Mouse (Mus musculus) layer of hippocampus, postnatal 14 days (tissue): ENCODE results near the gene Mrpl45. TPM values are rescaled to one million over a fixed set of nuclear protein-coding genes. Genes with fewer than 3 reads are reported as not detected.
A peak's percentile ranks its signal among the peaks of the same experiment; 100 is the strongest.
"Not testable (repeated sequence)": the region's sequence is repeated elsewhere in the genome, so short reads cannot be mapped to it uniquely, and the experiment has no call there.

ENCODE experiments used
- DNase-seq, 2 experiments: peaks; one replicate each; pipeline ENCODE4 v3.0.0; 2021 to 2022; ENCODE audit warnings: low spot score in 2 of 2, mixed read lengths in 1 of 2
- total RNA-seq, 2 experiments: library from RNA; stranded (reverse); gene quantifications; 2 replicates each; pipeline ENCODE4 v1.2.3; 2021

Mrpl45 gene
- total RNA-seq, 2 experiments from 2014 or later = 20.4 to 22.7 TPM

DNA sequence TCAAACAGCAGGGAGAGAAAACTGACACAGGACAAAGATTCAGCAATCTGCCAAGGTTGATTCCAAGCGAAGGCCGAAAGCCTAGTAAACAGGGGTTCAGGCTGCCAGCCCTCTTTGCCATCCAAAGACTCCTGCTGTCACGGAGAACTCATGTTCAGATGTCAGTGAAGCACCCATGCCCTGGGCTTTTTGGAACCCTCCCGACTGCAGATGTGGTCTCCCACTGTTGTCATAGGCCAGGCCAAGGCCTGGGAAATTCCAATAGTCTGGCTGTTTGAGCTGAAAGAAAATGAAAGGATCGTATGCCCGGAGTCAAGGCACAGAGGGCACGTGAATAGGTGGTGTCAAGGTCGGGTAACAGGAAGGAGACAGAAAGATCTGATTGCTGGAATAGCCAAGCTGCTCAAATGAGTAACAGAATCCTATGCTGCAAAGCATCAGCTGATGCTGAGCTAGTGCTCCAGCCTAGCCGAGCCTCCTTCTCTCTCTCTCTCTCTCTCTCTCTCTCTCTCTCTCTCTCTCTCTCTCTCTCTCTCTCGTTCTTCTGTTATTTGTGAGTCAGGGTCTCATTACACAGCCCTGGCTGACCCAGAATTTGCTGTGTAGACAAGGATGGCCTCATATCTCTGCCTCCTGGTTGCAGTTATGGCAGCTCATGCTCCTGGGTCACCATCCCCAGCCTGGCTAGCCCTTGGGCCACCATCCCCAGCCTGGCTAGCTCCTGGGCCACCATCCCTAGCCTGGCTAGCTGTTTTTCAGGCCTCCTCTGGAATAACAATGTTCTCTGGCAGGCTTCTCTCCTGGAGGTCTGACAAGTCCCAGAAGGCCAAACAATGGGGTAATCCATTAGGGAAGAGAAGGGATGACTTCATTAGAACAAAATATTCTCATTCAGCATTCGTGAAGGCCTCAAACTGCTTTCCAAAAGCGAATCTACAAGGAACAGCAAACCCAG is 26.0 kb upstream of the Mrpl45 start:
- DNase-seq = peak; percentile 41 to 72

- DNase-seq = no peak
These were observed 22.8 kb upstream of the Mrpl45 start for GRCm38 (mm10) chr11:97292731-97293130.

- DNase-seq = no peak
These were observed 19.0 kb upstream of the Mrpl45 start for GRCm38 (mm10) chr11:97296542-97296941.

DNA sequence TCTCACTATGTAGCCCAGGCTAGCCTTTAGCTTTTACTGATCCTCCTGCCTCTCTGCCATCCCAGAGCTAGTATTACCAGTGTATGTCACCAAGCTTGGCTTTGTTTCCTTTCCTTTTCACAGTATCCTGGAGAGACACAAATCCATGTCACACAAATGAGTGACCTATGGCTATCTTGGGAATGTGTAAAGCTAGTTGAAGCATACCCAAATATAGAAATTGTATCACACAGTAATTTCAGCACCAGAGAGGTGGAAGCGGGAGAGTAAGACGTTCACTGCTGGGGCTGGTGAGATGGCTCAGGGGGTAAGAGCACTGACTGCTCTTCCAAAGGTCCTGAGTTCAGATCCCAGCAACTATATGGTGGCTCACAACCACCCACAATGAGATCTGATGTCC is 15.6 kb upstream of the Mrpl45 start:
- no peak for DNase-seq

DNA sequence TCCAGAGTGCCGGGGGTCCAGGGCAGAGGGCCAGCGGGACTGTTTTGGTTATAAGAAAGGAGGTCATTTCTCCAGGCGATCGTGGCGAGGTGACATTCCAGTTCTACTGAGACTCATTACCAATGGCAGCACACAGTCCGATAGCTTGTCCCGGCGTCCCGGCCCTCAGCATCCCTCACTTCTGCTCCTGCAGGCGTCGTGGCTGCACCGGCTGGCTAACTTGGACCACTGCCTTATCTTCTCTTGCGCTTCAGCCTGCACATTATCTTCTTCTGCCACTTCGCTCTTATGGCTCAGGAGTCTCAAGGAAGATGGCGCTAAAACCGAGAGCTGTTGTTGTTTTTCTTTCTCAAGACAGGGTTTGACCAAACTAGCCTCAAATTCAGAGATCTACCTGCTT is 14.1 kb upstream of the Mrpl45 start:
- no peak for DNase-seq

GRCm38 (mm10) chr11:97302231-97302781 is 13.2 kb upstream of the Mrpl45 start:
- peak in 1 of 2 experiments; percentile 75 for DNase-seq

DNA sequence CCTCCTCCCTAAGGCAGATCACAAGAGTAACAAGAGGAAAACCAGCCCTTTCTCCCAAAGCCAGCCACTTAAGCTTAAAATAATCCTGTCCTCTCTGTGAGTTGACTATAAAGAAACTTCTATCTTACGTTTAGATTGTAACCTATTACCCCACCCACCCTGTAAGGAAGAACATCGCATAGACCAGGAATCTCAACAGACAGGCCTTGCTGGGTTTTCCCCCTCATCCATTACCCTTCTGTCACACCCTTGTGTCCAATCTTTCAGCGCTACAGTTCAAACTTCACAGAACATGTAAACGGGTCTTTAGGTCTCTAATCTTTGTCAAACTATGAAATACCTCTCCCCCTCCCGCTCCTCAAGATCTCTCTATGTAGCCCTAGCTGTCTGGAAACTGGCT is 10.9 kb upstream of the Mrpl45 start:
- DNase-seq = no peak

DNA sequence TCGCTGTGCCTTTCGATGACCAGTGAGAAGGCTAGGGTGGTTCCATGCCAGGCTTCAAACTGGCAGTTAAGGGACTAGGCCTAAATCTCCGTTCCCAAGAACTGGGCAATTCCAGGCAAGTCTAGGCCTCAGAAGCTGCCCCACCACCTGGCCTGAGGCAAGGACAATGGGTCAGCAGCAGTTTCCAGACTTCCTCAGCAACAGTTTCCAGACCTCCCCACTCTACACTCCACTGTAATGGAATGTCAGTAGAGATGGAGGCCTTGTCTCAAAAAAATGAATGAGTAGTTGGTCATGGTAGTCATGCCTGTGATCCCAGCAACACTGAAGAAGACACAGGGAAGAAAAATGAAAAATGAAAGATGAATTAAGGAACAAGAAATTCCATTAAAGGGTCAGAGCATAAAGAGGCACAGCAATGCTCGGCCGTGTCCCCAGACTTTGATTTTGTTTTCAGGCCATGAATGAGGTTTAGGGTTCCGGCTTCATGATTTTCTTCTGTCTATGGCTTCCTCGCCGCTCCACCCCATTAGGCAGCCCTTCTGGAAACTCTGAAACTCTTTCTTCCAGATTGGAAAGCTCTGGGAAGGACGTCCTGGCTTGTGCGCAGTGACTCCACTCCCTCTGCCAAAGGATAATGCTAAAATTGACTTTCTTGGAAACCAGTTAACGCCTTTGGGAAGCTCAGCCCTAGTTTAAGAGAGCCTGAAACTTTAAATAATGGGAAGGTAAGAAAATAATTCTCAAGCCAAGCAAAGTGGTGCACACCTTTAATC is 8.0 kb upstream of the Mrpl45 start:
- no peak for DNase-seq

GRCm38 (mm10) chr11:97308806-97309450 is 6.6 kb upstream of the Mrpl45 start:
- no peak for DNase-seq

GRCm38 (mm10) chr11:97309451-97309836 is 6.1 kb upstream of the Mrpl45 start:
- peak in 1 of 2 experiments; percentile 50 for DNase-seq

DNA sequence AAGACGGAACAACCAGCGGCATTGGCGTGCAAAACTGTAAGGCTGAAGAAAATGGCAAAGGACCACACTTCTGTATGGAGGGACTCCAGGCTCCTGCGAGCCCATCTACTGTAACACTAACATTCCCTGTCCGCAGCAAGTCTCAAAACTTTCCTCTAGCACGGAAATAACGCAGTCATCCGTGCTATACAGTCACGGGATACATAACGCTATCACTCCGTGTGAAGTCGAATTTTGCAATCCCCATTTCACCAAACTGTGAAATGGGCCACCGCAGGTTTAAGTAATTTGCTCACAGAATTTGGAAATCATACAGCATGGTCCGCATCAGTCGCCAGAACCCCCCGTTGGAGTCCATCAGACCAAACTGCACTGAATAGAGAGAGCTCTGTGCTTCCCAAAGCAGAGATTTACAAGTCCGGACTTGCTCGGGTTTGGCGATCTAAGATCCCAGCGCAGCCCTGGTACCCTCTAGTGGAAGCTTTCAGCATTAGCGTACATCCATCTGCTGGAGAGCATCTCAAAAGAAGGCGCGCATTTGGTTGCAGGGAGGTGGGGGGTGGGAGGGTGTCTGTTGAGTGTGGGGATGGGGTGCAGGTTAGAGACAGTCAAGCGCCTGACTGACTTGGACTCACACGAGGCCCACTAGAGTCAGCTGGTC is 5.5 kb upstream of the Mrpl45 start:
- peak; percentile 66 to 86 for DNase-seq

- no peak for DNase-seq
These were observed 4.5 kb upstream of the Mrpl45 start for GRCm38 (mm10) chr11:97310895-97311631.

DNA sequence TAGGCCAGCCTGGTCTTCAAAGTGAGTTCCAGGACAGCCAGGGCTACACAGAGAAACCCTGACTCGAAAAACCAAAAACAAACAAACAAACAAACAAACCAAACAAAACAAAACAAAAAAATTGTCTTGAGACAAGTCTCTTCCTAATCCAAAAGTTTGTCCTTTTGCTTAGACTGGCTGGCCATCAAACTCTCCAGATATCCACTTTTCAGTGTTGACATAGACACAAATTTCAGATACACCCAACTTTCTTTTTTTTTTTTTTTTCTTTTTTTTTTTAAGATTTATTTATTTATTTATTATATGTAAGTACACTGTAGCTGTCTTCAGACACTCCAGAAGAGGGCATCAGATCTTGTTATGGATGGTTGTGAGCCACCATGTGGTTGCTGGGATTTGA is 2.6 kb upstream of the Mrpl45 start:
- not testable (repeated sequence) for DNase-seq

DNA sequence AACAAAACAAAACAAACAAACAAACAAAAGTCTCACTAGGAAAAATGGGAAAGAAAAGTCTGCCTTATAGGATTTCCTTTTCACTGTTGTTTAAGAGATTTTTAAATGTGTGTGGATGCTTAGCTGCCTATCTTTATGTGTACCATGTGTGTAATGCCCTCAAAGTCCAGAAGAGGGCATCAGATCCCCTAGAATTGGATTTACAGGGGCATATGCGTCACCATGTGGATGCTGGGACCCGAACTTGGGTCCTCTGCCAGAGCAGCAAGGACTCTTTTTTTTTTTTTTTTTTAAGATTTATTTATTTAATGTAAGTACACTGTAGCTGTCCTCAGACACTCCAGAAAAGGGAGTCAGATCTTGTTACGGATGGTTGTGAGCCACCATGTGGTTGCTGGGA is 1.4 kb upstream of the Mrpl45 start:
- DNase-seq = no peak

DNA sequence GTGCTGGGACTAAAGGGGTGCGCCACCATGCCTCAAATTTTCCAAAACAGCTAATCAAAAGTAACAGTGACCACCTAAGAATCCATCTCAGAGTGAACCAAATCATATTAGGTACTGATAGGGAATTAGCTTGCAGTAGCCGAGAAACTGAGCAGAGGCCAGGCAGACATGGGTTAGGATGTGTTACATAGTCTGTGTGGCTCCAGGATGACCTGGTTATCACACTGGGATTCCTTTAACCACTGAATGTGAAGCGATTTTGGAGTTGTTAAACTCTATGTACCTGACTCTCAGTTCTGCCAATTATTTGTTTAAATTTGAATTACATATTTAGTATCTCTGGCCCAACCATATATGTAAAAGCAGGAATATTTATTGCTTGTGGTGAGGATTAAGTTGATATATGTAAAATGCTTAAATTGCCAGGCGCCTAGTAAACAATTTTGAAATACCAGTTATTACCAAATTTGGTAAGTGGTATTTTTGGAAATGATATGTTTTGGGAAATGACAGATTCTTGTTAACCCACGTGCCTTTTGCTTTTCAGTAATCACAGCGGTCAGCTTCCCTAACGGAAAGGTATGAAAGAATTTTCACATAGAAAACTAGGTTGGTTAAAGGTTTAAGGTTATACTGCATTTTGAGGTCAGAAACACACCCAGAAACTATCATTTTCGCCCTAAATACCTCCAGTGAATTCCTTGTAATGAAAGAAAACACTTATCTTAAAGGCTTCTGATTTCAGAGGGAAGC is 589 bp upstream of the Mrpl45 start:
- no peak for DNase-seq

- no peak for DNase-seq
These were observed 5.7 kb downstream of the Mrpl45 start for GRCm38 (mm10) chr11:97321197-97321596.

- not testable (repeated sequence) for DNase-seq
These were observed 6.5 kb downstream of the Mrpl45 start for GRCm38 (mm10) chr11:97321894-97322600.

- DNase-seq = no peak
These were observed 9.7 kb downstream of the Mrpl45 start for GRCm38 (mm10) chr11:97325224-97325623.

DNA sequence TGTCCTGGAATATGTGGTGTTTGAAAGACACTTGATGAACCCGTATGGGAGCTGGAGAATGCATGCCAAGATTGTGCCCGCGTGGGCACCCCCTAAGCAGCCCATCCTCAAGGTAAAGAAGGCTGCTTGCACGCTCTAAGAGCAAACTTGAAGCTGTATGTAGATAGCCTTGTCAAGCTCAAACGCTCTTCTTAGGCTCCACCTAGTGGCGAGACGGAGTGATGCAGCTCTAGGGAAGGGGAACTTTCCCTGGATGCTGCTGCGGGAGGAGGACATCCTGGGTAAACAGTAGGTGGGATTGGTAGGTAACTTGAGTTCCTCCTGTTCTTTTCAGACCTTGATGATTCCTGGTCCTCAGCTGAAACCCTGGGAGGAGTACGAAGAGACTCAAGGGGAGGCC is 12.6 kb downstream of the Mrpl45 start:
- DNase-seq = peak; percentile 54 to 58
